Mouse (Mus musculus): Measurements from ENCODE around the gene Cacna1h. TPM values are rescaled to one million over a fixed set of nuclear protein-coding genes. Genes with fewer than 3 reads are reported as not detected.
A peak's percentile ranks its signal among the peaks of the same experiment; 100 is the strongest.

The Cacna1h gene
- polyA plus RNA-seq, 1 experiment from 2014 or later, result 2.2 TPM

GRCm38 (mm10) chr17:25464091-25464490 lies 30.5 kb upstream of the Cacna1h start:
- H3K4me3 ChIP-seq, result no peak overlapping the region
- H3K27ac ChIP-seq, result no peak overlapping the region
- H3K27me3 ChIP-seq (ENCODE audit: poor library complexity, severe bottlenecking), result peaks cover 31% of the 10 kb centered on the region
- no peaks in the 10 kb centered on the region for H3K36me3 ChIP-seq (replicated peaks)
- 0 out of 2 replicates have a peak, but pooled peaks cover 4% of the 10 kb centered on the region for H3K9me3 ChIP-seq
- peaks cover 21% of the 10 kb centered on the region for H3K4me1 ChIP-seq
- no peak for DNase-seq (ENCODE audit: extremely low spot score, low spot score)
- 85% methylated on average over 4 of the region's 4 CpGs for WGBS

GRCm38 (mm10) chr17:25463326-25463945 lies 29.9 kb upstream of the Cacna1h start:
- WGBS, result 65% methylated on average over 4 of the region's 4 CpGs
- Histone ChIP-seq H3K36me3 (replicated peaks) (no peaks in the 10 kb centered on the region), H3K27ac (peak overlapping the region; percentile 4; the same call in 1 of the 2 replicates)

GRCm38 (mm10) chr17:25462236-25462875 lies 28.8 kb upstream of the Cacna1h start:
- Histone ChIP-seq H3K4me3 (no peak overlapping the region), H3K4me1 (peaks cover 21% of the 10 kb centered on the region), H3K27me3 (ENCODE audit: poor library complexity, severe bottlenecking) (peaks cover 17% of the 10 kb centered on the region), H3K9me3 (0 out of 2 replicates have a peak, but pooled peaks cover 4% of the 10 kb centered on the region), H3K36me3 (replicated peaks) (no peaks in the 10 kb centered on the region), H3K27ac (peak overlapping the region; percentile 37)
- WGBS, result 24% methylated on average over 9 of the region's 9 CpGs
- DNase-seq (ENCODE audit: extremely low spot score, low spot score), result peak; percentile 22

More at GRCm38 (mm10) chr17:25463326-25463945, 29.9 kb upstream of the Cacna1h start:
- no peak overlapping the region for H3K4me3 ChIP-seq
- H3K4me1 ChIP-seq, result peaks cover 21% of the 10 kb centered on the region
- peaks cover 24% of the 10 kb centered on the region for H3K27me3 ChIP-seq (ENCODE audit: poor library complexity, severe bottlenecking)
- 0 out of 2 replicates have a peak, but pooled peaks cover 4% of the 10 kb centered on the region for H3K9me3 ChIP-seq
- DNase-seq (ENCODE audit: extremely low spot score, low spot score), result no peak

DNA sequence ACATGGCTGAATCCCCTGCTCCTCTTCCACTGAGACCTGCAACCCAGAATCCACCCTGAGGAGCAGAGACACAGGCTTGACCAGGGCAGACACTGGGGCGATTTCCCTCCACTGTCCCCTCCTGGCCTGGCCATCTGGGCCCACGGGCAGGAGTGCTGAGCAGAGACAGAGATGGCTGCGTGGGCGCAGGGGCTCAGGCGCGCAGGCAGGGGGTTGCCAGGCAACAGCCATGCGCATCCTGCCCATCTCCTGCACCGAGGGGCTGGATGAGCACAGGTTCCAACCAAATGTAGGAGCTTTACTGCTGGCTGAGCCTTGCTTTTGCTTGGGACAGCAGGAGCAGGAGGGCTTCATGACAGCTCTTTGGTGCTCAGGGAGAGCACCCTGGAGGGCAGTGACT lies 23.0 kb upstream of the Cacna1h start:
- 0 out of 2 replicates have a peak, but pooled peaks cover 4% of the 10 kb centered on the region for H3K9me3 ChIP-seq
- H3K36me3 ChIP-seq (replicated peaks), result no peaks in the 10 kb centered on the region
- no peak for DNase-seq (ENCODE audit: extremely low spot score, low spot score)
- no peak overlapping the region for H3K4me3 ChIP-seq
- H3K27ac ChIP-seq, result no peak overlapping the region
- no peaks in the 10 kb centered on the region; the same call in 1 of the 2 replicates for H3K27me3 ChIP-seq (ENCODE audit: poor library complexity, severe bottlenecking)
- 75% methylated on average over 8 of the region's 8 CpGs for WGBS
- H3K4me1 ChIP-seq, result peaks cover 7% of the 10 kb centered on the region; the same call in 1 of the 2 replicates

GRCm38 (mm10) chr17:25454272-25454671 lies 20.7 kb upstream of the Cacna1h start, which contains the start of gene Tekt4:
Gene Tekt4 (plus strand): TSS chr17:25454615.
- Histone ChIP-seq H3K36me3 (replicated peaks) (no peaks in the 10 kb centered on the region), H3K4me3 (no peak within 1 kb of the TSS), H3K4me1 (peaks cover 14% of the 10 kb centered on the region; the same call in 1 of the 2 replicates), H3K27ac (no peak within 1 kb of the TSS), H3K9me3 (no peaks in the 10 kb centered on the region), H3K27me3 (ENCODE audit: poor library complexity, severe bottlenecking) (peaks cover 3% of the 10 kb centered on the region; the same call in 1 of the 2 replicates)
- WGBS, result 50% methylated on average over 2 of the region's 2 CpGs
- DNase-seq (ENCODE audit: extremely low spot score, low spot score), result no peak

DNA sequence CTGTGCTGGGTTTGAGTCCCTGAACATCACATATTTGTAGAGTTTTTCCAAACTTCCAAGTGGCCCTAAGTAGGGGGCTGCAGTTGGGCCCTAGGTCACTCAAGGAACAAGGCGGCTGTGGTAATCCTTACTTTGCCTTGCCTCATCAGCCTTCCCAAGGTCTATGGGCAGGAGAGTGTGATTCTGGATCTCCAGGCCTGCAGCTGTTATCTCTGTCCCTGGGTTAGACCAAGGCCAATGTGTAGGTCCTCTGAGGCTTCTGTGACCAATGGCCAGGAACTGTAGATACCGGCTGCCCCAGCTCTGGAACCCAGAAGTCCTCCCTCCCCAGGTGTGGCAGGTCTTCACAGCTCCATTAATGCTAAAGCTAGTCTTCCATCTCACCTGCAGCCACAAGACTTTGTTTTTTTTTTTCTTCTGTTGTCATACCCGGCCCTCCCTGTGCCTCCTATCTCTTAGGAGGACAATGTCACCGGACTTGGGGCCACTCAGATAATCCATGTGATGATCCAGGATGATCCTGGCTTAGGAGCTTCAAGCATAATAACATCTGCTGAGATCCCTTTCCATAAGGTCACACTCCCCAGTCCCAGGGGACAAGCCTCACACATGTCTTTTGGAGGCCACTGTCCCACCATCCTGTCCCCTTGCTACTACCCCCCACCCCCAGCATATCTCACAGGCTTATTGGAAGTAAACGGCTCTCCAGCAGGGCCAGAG lies 18.8 kb upstream of the Cacna1h start:
- peaks cover 14% of the 10 kb centered on the region; the same call in 1 of the 2 replicates for H3K4me1 ChIP-seq
- no peaks in the 10 kb centered on the region for H3K9me3 ChIP-seq
- no peak for DNase-seq (ENCODE audit: extremely low spot score, low spot score)
- H3K27ac ChIP-seq, result no peak overlapping the region
- no peak overlapping the region for H3K4me3 ChIP-seq
- WGBS, result 77% methylated on average over 5 of the region's 5 CpGs
- H3K27me3 ChIP-seq (ENCODE audit: poor library complexity, severe bottlenecking), result peaks cover 3% of the 10 kb centered on the region; the same call in 1 of the 2 replicates
- H3K36me3 ChIP-seq (replicated peaks), result no peaks in the 10 kb centered on the region

DNA sequence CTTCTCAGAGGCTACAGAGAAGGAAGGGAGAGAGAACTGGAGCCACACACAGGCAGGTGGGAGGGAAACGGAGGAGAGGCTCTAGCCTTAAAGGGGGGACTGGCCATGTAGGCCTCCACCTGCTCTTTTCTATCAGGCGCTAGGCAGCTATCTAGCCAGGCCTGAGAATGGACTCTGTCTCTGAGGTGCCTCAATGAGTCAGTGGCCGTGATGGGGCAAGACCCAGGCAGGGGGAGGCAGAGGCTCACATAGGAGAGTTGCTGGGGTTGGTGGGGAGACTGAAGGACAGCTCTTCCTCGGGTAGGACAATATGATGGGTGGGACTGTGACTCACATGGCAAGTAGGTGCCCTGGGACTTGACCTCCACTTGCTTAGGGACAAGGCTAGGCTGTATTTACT lies 16.7 kb upstream of the Cacna1h start:
- H3K27me3 ChIP-seq (ENCODE audit: poor library complexity, severe bottlenecking), result peaks cover 3% of the 10 kb centered on the region; the same call in 1 of the 2 replicates
- H3K9me3 ChIP-seq, result no peaks in the 10 kb centered on the region
- DNase-seq (ENCODE audit: extremely low spot score, low spot score), result no peak
- H3K4me1 ChIP-seq, result peaks cover 15% of the 10 kb centered on the region; the same call in 1 of the 2 replicates
- 77% methylated on average over 4 of the region's 4 CpGs for WGBS
- no peaks in the 10 kb centered on the region for H3K36me3 ChIP-seq (replicated peaks)
- no peak overlapping the region for H3K27ac ChIP-seq
- H3K4me3 ChIP-seq, result no peak overlapping the region

- DNase-seq (ENCODE audit: extremely low spot score, low spot score), result no peak
- no peaks in the 10 kb centered on the region for H3K9me3 ChIP-seq
- no peak overlapping the region for H3K4me3 ChIP-seq
- H3K4me1 ChIP-seq, result peaks cover 10% of the 10 kb centered on the region; the same call in 1 of the 2 replicates
- H3K36me3 ChIP-seq (replicated peaks), result no peaks in the 10 kb centered on the region
- no peak overlapping the region for H3K27ac ChIP-seq
- 89% methylated on average over 12 of the region's 12 CpGs for WGBS
- H3K27me3 ChIP-seq (ENCODE audit: poor library complexity, severe bottlenecking), result peaks cover 3% of the 10 kb centered on the region; the same call in 1 of the 2 replicates
Observed at GRCm38 (mm10) chr17:25447865-25448264, 14.3 kb upstream of the Cacna1h start.

GRCm38 (mm10) chr17:25445841-25446240 lies 12.3 kb upstream of the Cacna1h start:
- 87% methylated on average over 3 of the region's 3 CpGs for WGBS

DNA sequence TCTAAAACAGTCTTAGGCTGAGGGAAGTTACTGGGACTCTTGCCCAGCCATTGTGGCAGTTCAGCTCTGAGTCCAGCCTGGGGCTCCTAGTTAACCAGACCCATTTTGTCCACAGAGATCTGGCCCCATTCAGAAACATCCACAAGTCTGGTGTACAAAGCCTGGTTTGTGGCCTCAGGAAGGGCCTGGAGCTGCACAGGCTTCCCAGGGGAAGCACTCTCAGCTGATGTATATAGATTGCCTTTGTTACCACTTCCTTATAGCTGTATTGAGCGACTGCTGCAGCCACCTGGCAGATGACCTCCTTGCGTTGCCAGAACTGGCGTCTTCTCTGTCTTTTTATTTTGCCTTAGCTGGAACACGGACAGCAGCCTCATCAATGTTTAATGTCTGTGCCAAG lies 11.5 kb upstream of the Cacna1h start:
- peaks cover 2% of the 10 kb centered on the region; the same call in 1 of the 2 replicates for H3K27me3 ChIP-seq (ENCODE audit: poor library complexity, severe bottlenecking)
- no peak overlapping the region for H3K4me3 ChIP-seq
- H3K27ac ChIP-seq, result no peak overlapping the region
- H3K9me3 ChIP-seq, result no peaks in the 10 kb centered on the region
- 82% methylated on average over 4 of the region's 4 CpGs for WGBS
- peaks cover 6% of the 10 kb centered on the region; the same call in 1 of the 2 replicates for H3K4me1 ChIP-seq
- H3K36me3 ChIP-seq (replicated peaks), result no peaks in the 10 kb centered on the region
- no peak for DNase-seq (ENCODE audit: extremely low spot score, low spot score)

More at GRCm38 (mm10) chr17:25445841-25446240, 12.3 kb upstream of the Cacna1h start:
- H3K4me1 ChIP-seq, result peaks cover 10% of the 10 kb centered on the region; the same call in 1 of the 2 replicates
- peaks cover 3% of the 10 kb centered on the region; the same call in 1 of the 2 replicates for H3K27me3 ChIP-seq (ENCODE audit: poor library complexity, severe bottlenecking)
- H3K4me3 ChIP-seq, result no peak overlapping the region
- H3K36me3 ChIP-seq (replicated peaks), result no peaks in the 10 kb centered on the region
- no peak overlapping the region for H3K27ac ChIP-seq
- no peak for DNase-seq (ENCODE audit: extremely low spot score, low spot score)
- no peaks in the 10 kb centered on the region for H3K9me3 ChIP-seq

DNA sequence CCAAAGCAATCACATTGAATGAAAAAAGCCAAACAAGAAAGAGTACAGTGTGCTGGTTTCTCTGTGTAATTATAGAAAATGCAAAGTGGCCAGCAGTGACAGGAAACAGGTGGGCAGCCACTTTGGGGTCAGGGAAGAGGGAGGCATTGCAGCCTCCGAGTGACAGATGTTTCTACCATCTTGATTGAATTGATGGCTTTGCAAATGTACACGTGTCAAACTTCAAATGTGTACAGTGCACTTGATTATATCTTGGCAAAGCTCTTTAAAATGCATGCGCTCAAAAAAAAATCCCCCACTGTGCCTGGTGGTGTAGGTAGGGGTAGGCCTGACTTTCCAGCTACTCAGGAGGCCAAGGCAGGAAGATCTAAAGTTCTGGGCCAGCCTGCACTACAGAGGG lies 9.3 kb upstream of the Cacna1h start:
- Histone ChIP-seq H3K27ac (no peak overlapping the region), H3K4me1 (peaks cover 4% of the 10 kb centered on the region; the same call in 1 of the 2 replicates), H3K4me3 (no peak overlapping the region), H3K27me3 (ENCODE audit: poor library complexity, severe bottlenecking) (no peaks in the 10 kb centered on the region; the same call in 1 of the 2 replicates), H3K36me3 (replicated peaks) (no peaks in the 10 kb centered on the region), H3K9me3 (no peaks in the 10 kb centered on the region)
- 82% methylated on average over 3 of the region's 3 CpGs for WGBS
- no peak for DNase-seq (ENCODE audit: extremely low spot score, low spot score)

GRCm38 (mm10) chr17:25441417-25441816 lies 7.8 kb upstream of the Cacna1h start:
- no peak overlapping the region for H3K27ac ChIP-seq
- WGBS, result 88% methylated on average over 6 of the region's 6 CpGs

More at GRCm38 (mm10) chr17:25441417-25441816, 7.8 kb upstream of the Cacna1h start:
- Histone ChIP-seq H3K4me1 (peaks cover 3% of the 10 kb centered on the region; the same call in 1 of the 2 replicates), H3K36me3 (replicated peaks) (no peaks in the 10 kb centered on the region), H3K4me3 (no peak overlapping the region), H3K27me3 (ENCODE audit: poor library complexity, severe bottlenecking) (peaks cover 6% of the 10 kb centered on the region), H3K9me3 (no peaks in the 10 kb centered on the region)
- no peak for DNase-seq (ENCODE audit: extremely low spot score, low spot score)
